Mouse (Mus musculus) lung, postnatal 0 days (tissue): ENCODE measurements around the gene Rps27a.

ENCODE experiments used
- CTCF ChIP-seq: IDR thresholded peaks from 2 replicates; pipeline ENCODE4 v1.5.1; 2016; ENCODE audit warnings: antibody characterized with exemption, mild to moderate bottlenecking
- EP300 ChIP-seq: IDR thresholded peaks from 2 replicates; pipeline ENCODE4 v1.6.1; 2016; ENCODE audit warnings: antibody characterized with exemption, mild to moderate bottlenecking, control low read depth

GRCm38 (mm10) chr11:29496962-29497361 is 50.9 kb downstream of the Rps27a start:
- TF ChIP-seq EP300, result no peak
- TF ChIP-seq CTCF, result no peak
